Comparison of ENCODE assay signal across 8 mouse cellular contexts in the genomic region with DNA sequence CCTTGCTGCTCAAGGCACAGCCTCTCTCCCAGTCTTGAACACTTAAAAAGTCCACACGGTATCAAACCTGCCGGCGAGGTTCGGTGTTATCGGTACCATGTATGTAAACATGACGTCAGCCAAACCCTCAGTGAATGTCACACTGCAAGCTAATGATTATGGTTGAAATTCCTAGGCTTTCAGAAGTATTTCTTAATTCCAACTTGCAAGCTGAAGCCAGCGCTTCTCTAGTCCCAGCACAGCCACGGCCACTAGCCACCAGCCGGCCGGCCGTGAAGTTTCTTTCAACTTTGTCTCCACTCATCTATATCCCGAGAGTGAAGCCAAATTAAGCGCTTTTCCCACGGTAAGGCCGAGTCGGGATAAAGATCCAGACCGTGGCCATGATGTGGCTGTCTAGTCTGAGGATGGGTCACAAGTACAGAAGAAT. TPM values are rescaled to one million over a fixed set of nuclear protein-coding genes. Genes with fewer than 3 reads are reported as not detected.
DNase-seq lines count a peak whose midpoint lies in the region; ATAC-seq and TF ChIP-seq lines count a peak whose summit lies in the region.

No protein-coding gene starts in this region.

- peak; percentile 9 for DNase-seq in ovary, postnatal 10 days (ENCODE audit: low spot score)
- no peak for DNase-seq in ovary, adult 18-20 months (ENCODE audit: low spot score)
- DNase-seq in adrenal gland, postnatal 25 days, result peak; percentile 24
- DNase-seq in kidney, adult 2 months, result peak; percentile 52
- DNase-seq in lung, postnatal 14 days, result peak; percentile 48
- peak; percentile 71 for DNase-seq in spleen, adult 12 weeks (ENCODE audit: low spot score)
- DNase-seq in layer of hippocampus, adult 9-11 months, result no peak

- peak overlapping the region; percentile 57 for H3K9ac ChIP-seq in forebrain, embryonic 15.5 days (replicated peaks)

- peak overlapping the region; percentile 95 for H3K4me2 ChIP-seq in forebrain, embryonic 15.5 days (replicated peaks)

- no peaks in the 10 kb centered on the region for H3K9me3 ChIP-seq in forebrain, embryonic 15.5 days

- H3K4me1 ChIP-seq in forebrain, embryonic 15.5 days, result peaks cover 8% of the 10 kb centered on the region
- no peaks in the 10 kb centered on the region for H3K4me1 ChIP-seq in kidney, adult 2 months (ENCODE audit: control insufficient read depth, insufficient read depth, low read length)

- peak; percentile 51 for ATAC-seq in forebrain, embryonic 15.5 days (replicated peaks)

- H3K27me3 ChIP-seq in forebrain, embryonic 15.5 days, result no peaks in the 10 kb centered on the region
- H3K27me3 ChIP-seq in kidney, adult 2 months (replicated peaks; ENCODE audit: control insufficient read depth, insufficient read depth, low read length), result no peaks in the 10 kb centered on the region

- peak overlapping the region; percentile 93 for H3K4me3 ChIP-seq in forebrain, embryonic 15.5 days
- peak overlapping the region; percentile 80 for H3K4me3 ChIP-seq in kidney, adult 2 months (ENCODE audit: insufficient read depth, low read depth, low read length)

- H3K27ac ChIP-seq in forebrain, embryonic 15.5 days (replicated peaks), result no peak overlapping the region
- H3K27ac ChIP-seq in kidney, adult 2 months (ENCODE audit: insufficient read depth, low read depth, low read length), result peak overlapping the region; percentile 34

- TF ChIP-seq POLR2A in kidney, adult 2 months (IDR thresholded peaks at IDR 0.05; ENCODE audit: low read depth, low read length), result no peak

- WGBS in forebrain, embryonic 15.5 days, result under 1% methylated on average over 17 of the region's 17 CpGs
- WGBS in kidney, adult 2 months, result under 1% methylated on average over 17 of the region's 17 CpGs

- no peak for TF ChIP-seq CTCF in kidney, adult 2 months (conservative IDR thresholded peaks at IDR 0.05; ENCODE audit: insufficient read depth, insufficient read length, low read depth, low read length)

- no peaks in the 10 kb centered on the region for H3K36me3 ChIP-seq in forebrain, embryonic 15.5 days
- no peaks in the 10 kb centered on the region for H3K36me3 ChIP-seq in kidney, adult 2 months (ENCODE audit: control insufficient read depth, insufficient read depth, low read length)

RNA-seq across cellular contexts. Expression of gene Stk17b, which starts 0.7 kb away (rescaled TPM):
- total RNA-seq in adrenal gland, postnatal 25 days (2021), result 7.1 and 13.0 TPM in 2 replicates
- polyA plus RNA-seq in forebrain, embryonic 15.5 days (2015; fragmentation: Nextera tagmentation; extraction: Ambion mirVana), result 5.4 and 5.9 TPM in 2 replicates
- polyA plus RNA-seq in kidney, adult 2 months (2012; rRNA removed), result 1.8 and 4.1 TPM in 2 replicates

Comparison
In these comparisons a context has a peak if more than half of its experiments do, and no peak if none do; other contexts are left out.
1. DNase-seq: peak in ovary, postnatal 10 days (single experiment), adrenal gland, postnatal 25 days (single experiment), kidney, adult 2 months (single experiment), lung, postnatal 14 days (single experiment) and spleen, adult 12 weeks (single experiment); none in ovary, adult 18-20 months (single experiment) and layer of hippocampus, adult 9-11 months (single experiment).